Comparison of ENCODE assay signal across 9 mouse cellular contexts in genomic region chr5:24973228-24973627, GRCm38 (mm10).
A peak's percentile ranks its signal among the peaks of the same experiment; 100 is the strongest.
DNase-seq lines count a peak whose midpoint lies in the region; ATAC-seq and TF ChIP-seq lines count a peak whose summit lies in the region.
"Had no signal": no experiment of that assay in that cellular context is flagged by ENCODE, and none has a peak within 500 bp of the region (broad histone marks: within the 10 kb centered on the region; RNA-seq: fewer than 3 reads in every experiment).

No protein-coding gene starts in this region.

- no peak for TF ChIP-seq POLR2A in lung, adult 2 months (IDR thresholded peaks at IDR 0.05; ENCODE audit: borderline replicate concordance, extremely low read depth, low read depth, low read length)

- peak; percentile 55 for DNase-seq in CD4-positive helper T cell, adult 2 months (ENCODE audit: low read depth, low spot score)
- peak; percentile 70 for DNase-seq in brain, adult 2 months (ENCODE audit: low read depth, low spot score)
- DNase-seq in lung, adult 2 months: peak; percentile 40
- DNase-seq in thymus, adult 18-20 months: peak; percentile 78 to 80
- no peak for DNase-seq in embryo, embryonic 10 days (ENCODE audit: low spot score)
- DNase-seq in embryo, embryonic 9.5 days (ENCODE audit: extremely low spot score): no peak
- DNase-seq: liver, embryonic 13.5 days had no signal

- no peaks in the 10 kb centered on the region for H3K36me3 ChIP-seq in heart, embryonic 16.5 days (ENCODE audit: control insufficient read depth, insufficient read depth)
- H3K36me3 ChIP-seq: liver, embryonic 13.5 days; stomach, embryonic 15.5 days had no signal

- 36% methylated on average over 13 of the region's 13 CpGs for WGBS in heart, embryonic 16.5 days
- WGBS in lung, adult 2 months: 19% methylated on average over 13 of the region's 13 CpGs

- peaks cover 54% of the 10 kb centered on the region for H3K4me1 ChIP-seq in heart, embryonic 16.5 days (ENCODE audit: control insufficient read depth, insufficient read depth, low read length)
- peaks cover 5% of the 10 kb centered on the region; the same call in 1 of the 2 replicates for H3K4me1 ChIP-seq in lung, adult 2 months (ENCODE audit: control insufficient read depth, insufficient read depth, low read length)

- no peak overlapping the region for H3K9ac ChIP-seq in heart, embryonic 16.5 days (ENCODE audit: low read length)
- H3K9ac ChIP-seq: liver, embryonic 13.5 days; stomach, embryonic 15.5 days had no signal

- peak; percentile 65 for ATAC-seq in heart, embryonic 16.5 days (replicated peaks; ENCODE audit: extremely low read depth, insufficient read depth, low FRiP score)

- TF ChIP-seq CTCF in lung, adult 2 months (IDR thresholded peaks at IDR 0.05; ENCODE audit: insufficient read depth, low read length): no peak

- H3K9me3 ChIP-seq in heart, embryonic 16.5 days (replicated peaks; ENCODE audit: control insufficient read depth, low read length): no peaks in the 10 kb centered on the region
- H3K9me3 ChIP-seq: liver, embryonic 13.5 days; stomach, embryonic 15.5 days had no signal

- H3K27ac ChIP-seq in heart, embryonic 16.5 days (ENCODE audit: low read length): peak overlapping the region; percentile 46
- H3K27ac ChIP-seq: liver, embryonic 13.5 days; stomach, embryonic 15.5 days had no signal

- no peaks in the 10 kb centered on the region for H3K27me3 ChIP-seq in heart, embryonic 16.5 days (ENCODE audit: control insufficient read depth, insufficient read depth, low read length)
- H3K27me3 ChIP-seq: stomach, embryonic 15.5 days had no signal

- no peak overlapping the region for H3K4me2 ChIP-seq in heart, embryonic 16.5 days (ENCODE audit: low read depth, low read length)
- H3K4me2 ChIP-seq: liver, embryonic 13.5 days; stomach, embryonic 15.5 days had no signal

- no peak overlapping the region for H3K4me3 ChIP-seq in heart, embryonic 16.5 days (ENCODE audit: low read length)
- H3K4me3 ChIP-seq in lung, adult 2 months (replicated peaks; ENCODE audit: extremely low read depth, low read depth, low read length): no peak overlapping the region
- H3K4me3 ChIP-seq: liver, embryonic 13.5 days; stomach, embryonic 15.5 days had no signal

Comparison
In these comparisons a context has a peak if more than half of its experiments do, and no peak if none do; other contexts are left out.
1. DNase-seq: peak in CD4-positive helper T cell, adult 2 months (single experiment), brain, adult 2 months (single experiment), lung, adult 2 months (single experiment) and thymus, adult 18-20 months (2 of 2); none in embryo, embryonic 10 days (single experiment) and embryo, embryonic 9.5 days (single experiment).